ENCODE assay signal across 27 mouse cellular contexts in genomic region chr1:171061566-171061965, GRCm38 (mm10). TPM values are rescaled to one million over a fixed set of nuclear protein-coding genes. Genes with fewer than 3 reads are reported as not detected.
DNase-seq lines count a peak whose midpoint lies in the region; ATAC-seq and TF ChIP-seq lines count a peak whose summit lies in the region.
"Had no signal": no experiment of that assay in that cellular context is flagged by ENCODE, and none has a peak within 500 bp of the region (broad histone marks: within the 10 kb centered on the region; RNA-seq: fewer than 3 reads in every experiment).

No protein-coding gene starts in this region.

- H3K4me2 ChIP-seq in lung, embryonic 14.5 days, result no peak overlapping the region
- no peak overlapping the region for H3K4me2 ChIP-seq in midbrain, embryonic 13.5 days (replicated peaks)
- H3K4me2 ChIP-seq: embryonic facial prominence, embryonic 13.5 days; embryonic facial prominence, embryonic 15.5 days; forebrain, embryonic 12.5 days had no signal

- H3K9me3 ChIP-seq in lung, embryonic 14.5 days (ENCODE audit: low read depth, low read length), result no peaks in the 10 kb centered on the region
- H3K9me3 ChIP-seq in limb, embryonic 10.5 days (replicated peaks), result no peaks in the 10 kb centered on the region
- 0 out of 2 replicates have a peak, but pooled peaks cover 2% of the 10 kb centered on the region for H3K9me3 ChIP-seq in midbrain, embryonic 13.5 days
- H3K9me3 ChIP-seq: embryonic facial prominence, embryonic 13.5 days; embryonic facial prominence, embryonic 15.5 days; forebrain, embryonic 10.5 days; forebrain, embryonic 12.5 days had no signal

- H3K36me3 ChIP-seq in lung, embryonic 14.5 days (ENCODE audit: insufficient read depth), result no peaks in the 10 kb centered on the region
- H3K36me3 ChIP-seq in limb, embryonic 10.5 days, result no peaks in the 10 kb centered on the region
- no peaks in the 10 kb centered on the region for H3K36me3 ChIP-seq in midbrain, embryonic 13.5 days
- H3K36me3 ChIP-seq: embryonic facial prominence, embryonic 13.5 days; embryonic facial prominence, embryonic 15.5 days; forebrain, embryonic 10.5 days; forebrain, embryonic 12.5 days; G1E had no signal

- TF ChIP-seq CTCF in lung, embryonic 14.5 days (IDR thresholded peaks at IDR 0.05; ENCODE audit: low read depth), result no peak

- ATAC-seq in lung, embryonic 14.5 days (ENCODE audit: insufficient read depth), result no peak
- no peak for ATAC-seq in midbrain, embryonic 13.5 days
- ATAC-seq: CD4-positive, CD25-positive, alpha-beta regulatory T cell, adult 4 months; forebrain, embryonic 14.5 days; forebrain, embryonic 16.5 days had no signal

- H3K4me3 ChIP-seq in lung, embryonic 14.5 days (ENCODE audit: low read depth, low read length), result no peak overlapping the region
- H3K4me3 ChIP-seq in limb, embryonic 10.5 days, result no peak overlapping the region
- H3K4me3 ChIP-seq in midbrain, embryonic 13.5 days (replicated peaks), result no peak overlapping the region
- H3K4me3 ChIP-seq: embryonic facial prominence, embryonic 13.5 days; embryonic facial prominence, embryonic 15.5 days; erythroblast, embryonic 14.5 days; forebrain, embryonic 10.5 days; forebrain, embryonic 12.5 days had no signal

- H3K9ac ChIP-seq in lung, embryonic 14.5 days, result no peak overlapping the region
- H3K9ac ChIP-seq in midbrain, embryonic 13.5 days (replicated peaks), result no peak overlapping the region
- H3K9ac ChIP-seq: embryonic facial prominence, embryonic 13.5 days; embryonic facial prominence, embryonic 15.5 days; forebrain, embryonic 12.5 days had no signal

- H3K4me1 ChIP-seq in lung, embryonic 14.5 days (ENCODE audit: insufficient read depth), result no peaks in the 10 kb centered on the region
- H3K4me1 ChIP-seq in limb, embryonic 10.5 days, result peaks cover 15% of the 10 kb centered on the region
- H3K4me1 ChIP-seq in midbrain, embryonic 13.5 days (replicated peaks), result peaks cover 9% of the 10 kb centered on the region

- H3K27ac ChIP-seq in lung, embryonic 14.5 days (ENCODE audit: low read depth), result peak overlapping the region; percentile 62; the same call in 1 of the 2 replicates
- no peak overlapping the region for H3K27ac ChIP-seq in limb, embryonic 10.5 days
- H3K27ac ChIP-seq in midbrain, embryonic 13.5 days, result no peak overlapping the region
- H3K27ac ChIP-seq: embryonic facial prominence, embryonic 13.5 days; embryonic facial prominence, embryonic 15.5 days; forebrain, embryonic 10.5 days; forebrain, embryonic 12.5 days had no signal

- peaks cover 13% of the 10 kb centered on the region for H3K27me3 ChIP-seq in lung, embryonic 14.5 days (ENCODE audit: insufficient read depth, low read length)
- H3K27me3 ChIP-seq in limb, embryonic 10.5 days (ENCODE audit: low read depth, poor library complexity, severe bottlenecking), result peaks cover 33% of the 10 kb centered on the region
- peaks cover 34% of the 10 kb centered on the region for H3K27me3 ChIP-seq in midbrain, embryonic 13.5 days
- H3K27me3 ChIP-seq: CH12.LX had no signal

- DNase-seq in lung, embryonic 14.5 days, result no peak
- DNase-seq in lung, postnatal 10 days, result no peak
- DNase-seq in 3T3-L1 (ENCODE audit: low read depth, low spot score) (peak; percentile 54), NIH3T3 (ENCODE audit: low read depth) (peak; percentile 46)
- DNase-seq in limb, embryonic 10.5 days (ENCODE audit: low spot score), result no peak
- DNase-seq: adrenal gland, adult 2 months; adrenal gland, postnatal 10 days; adrenal gland, postnatal 25 days; B cell, adult 2 months; cerebellum, adult 11 months; cerebellum, adult 18-20 months; cerebellum, adult 8-10 months; cerebellum, adult 9-11 months; cerebellum, postnatal 14 days; cerebellum, postnatal 36 days; embryo, embryonic 11 days had no signal

- 36% methylated on average over 3 of the region's 3 CpGs for WGBS in lung, embryonic 14.5 days
- 90% methylated on average over 3 of the region's 3 CpGs for WGBS in limb, embryonic 10.5 days
- 94% methylated on average over 3 of the region's 3 CpGs for WGBS in midbrain, embryonic 13.5 days

RNA-seq across cellular contexts. Expression of gene Fcgr3, which starts 3.2 kb away (rescaled TPM):
- 10.8 and 14.3 TPM in 2 replicates for polyA plus RNA-seq in lung, embryonic 14.5 days (2014; fragmentation: Nextera tagmentation; extraction: Ambion mirVana)
- 3.0 and 3.3 TPM in 2 replicates for polyA plus RNA-seq in limb, embryonic 10.5 days (2016; fragmentation: Nextera tagmentation; extraction: Ambion mirVana)
- polyA plus RNA-seq in midbrain, embryonic 13.5 days (2015; fragmentation: Nextera tagmentation; extraction: Ambion mirVana), result 4.8 and 6.0 TPM in 2 replicates
- polyA plus RNA-seq: CD4-positive, CD25-positive, alpha-beta regulatory T cell, adult 4 months; erythroblast, embryonic 14.5 days had no signal

RNA-seq across cellular contexts. Expression of gene Fcgr4, which starts 42.8 kb away (rescaled TPM):
- polyA plus RNA-seq in lung, embryonic 14.5 days (2014; fragmentation: Nextera tagmentation; extraction: Ambion mirVana), result 0.35 and 0.47 TPM in 2 replicates
- polyA plus RNA-seq in limb, embryonic 10.5 days (2016; fragmentation: Nextera tagmentation; extraction: Ambion mirVana), result 0.11 TPM in 1 of 2 replicates, not detected in the other
- polyA plus RNA-seq in midbrain, embryonic 13.5 days (2015; fragmentation: Nextera tagmentation; extraction: Ambion mirVana), result 0.15 TPM in 1 of 2 replicates, not detected in the other
- polyA plus RNA-seq: erythroblast, embryonic 14.5 days had no signal

RNA-seq across cellular contexts. Expression of gene Cfap126, which starts 52.2 kb away (rescaled TPM):
- polyA plus RNA-seq in lung, embryonic 14.5 days (2014; fragmentation: Nextera tagmentation; extraction: Ambion mirVana), result 2.0 and 2.2 TPM in 2 replicates
- 1.0 and 1.1 TPM in 2 replicates for polyA plus RNA-seq in limb, embryonic 10.5 days (2016; fragmentation: Nextera tagmentation; extraction: Ambion mirVana)
- 2.0 and 3.7 TPM in 2 replicates for polyA plus RNA-seq in midbrain, embryonic 13.5 days (2015; fragmentation: Nextera tagmentation; extraction: Ambion mirVana)

Comparison
In these comparisons a context has a peak if more than half of its experiments do, and no peak if none do; other contexts are left out.
1. DNase-seq: peak in 3T3-L1 (single experiment) and NIH3T3 (single experiment); none in lung, embryonic 14.5 days (single experiment), lung, postnatal 10 days (single experiment) and limb, embryonic 10.5 days (single experiment).